Mouse (Mus musculus): ENCODE measurements at regions not wholly inside any gene's neighbourhood (a gene's known extent, or its start where the extent isn't known, plus 50 kb on each side); places are given as distances from the start of the nearest gene placed in this dataset.

GRCm38 (mm10) chr3:18705165-18705564 lies 757.0 kb downstream of the Cypt12 start:
- no peak for TF ChIP-seq POLR2A (IDR thresholded peaks at IDR 0.05; ENCODE audit: control insufficient read depth, extremely low read depth, insufficient read depth, low read length, poor library complexity)
- no peak for TF ChIP-seq CTCF (IDR thresholded peaks at IDR 0.05; ENCODE audit: borderline replicate concordance, control insufficient read depth, extremely low read depth, insufficient read depth, low read length, poor library complexity)

Data from thymus, adult 2 months (tissue).